Mouse (Mus musculus): ENCODE measurements around the gene Fxyd5.

Fxyd5 gene

GRCm38 (mm10) chr7:31040281-31041022, 1.8 kb downstream of the Fxyd5 start:
- no peak for DNase-seq (ENCODE audit: low spot score)

DNA sequence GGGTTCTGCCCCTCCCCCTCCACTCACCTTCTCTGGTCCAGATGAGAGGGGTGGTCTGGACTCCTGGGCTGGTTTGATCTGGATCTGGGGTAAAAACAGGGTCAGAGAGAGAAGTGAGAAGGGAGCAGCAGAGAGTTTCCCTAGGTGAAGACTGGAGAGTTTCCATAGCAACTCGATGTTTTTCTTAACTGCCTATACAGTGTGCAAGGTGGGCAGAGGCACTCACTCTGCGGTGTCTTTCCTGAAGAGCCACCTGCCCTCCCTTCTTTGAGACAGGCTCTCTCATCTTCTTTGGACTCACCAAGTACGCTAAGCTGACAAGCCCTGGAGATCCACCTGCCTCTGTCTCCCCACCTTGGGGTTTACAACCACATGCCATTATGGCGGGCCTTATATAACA, 3.3 kb downstream of the Fxyd5 start:
- DNase-seq (ENCODE audit: low spot score): no peak

- no peak for DNase-seq (ENCODE audit: low spot score)
Measured at GRCm38 (mm10) chr7:31037675-31038074, 4.6 kb downstream of the Fxyd5 start.

GRCm38 (mm10) chr7:31036917-31037316, 5.4 kb downstream of the Fxyd5 start:
- no peak for DNase-seq (ENCODE audit: low spot score)

DNA sequence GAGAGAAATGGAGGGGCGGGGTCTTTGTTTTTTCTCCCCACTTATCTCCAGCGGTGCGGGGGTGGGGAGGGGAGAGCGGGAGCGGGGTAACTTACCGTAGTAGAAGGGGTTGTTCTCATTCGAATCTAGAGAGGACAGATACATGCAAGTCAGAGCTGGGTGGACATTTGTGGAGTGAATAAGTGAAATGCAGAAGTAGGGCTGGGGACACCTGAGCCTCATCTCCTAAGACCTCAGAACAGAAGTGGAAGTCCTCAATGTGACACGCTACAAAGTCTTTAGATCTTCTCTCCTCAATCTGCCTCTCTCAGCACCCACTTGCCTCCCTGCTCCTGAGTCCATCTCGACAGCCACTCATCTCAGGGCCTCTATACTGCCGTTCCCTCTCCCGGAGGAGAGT, 7.0 kb downstream of the Fxyd5 start:
- DNase-seq (ENCODE audit: low spot score): no peak

- DNase-seq (ENCODE audit: low spot score): no peak
Measured at GRCm38 (mm10) chr7:31034789-31035188, 7.5 kb downstream of the Fxyd5 start.

DNA sequence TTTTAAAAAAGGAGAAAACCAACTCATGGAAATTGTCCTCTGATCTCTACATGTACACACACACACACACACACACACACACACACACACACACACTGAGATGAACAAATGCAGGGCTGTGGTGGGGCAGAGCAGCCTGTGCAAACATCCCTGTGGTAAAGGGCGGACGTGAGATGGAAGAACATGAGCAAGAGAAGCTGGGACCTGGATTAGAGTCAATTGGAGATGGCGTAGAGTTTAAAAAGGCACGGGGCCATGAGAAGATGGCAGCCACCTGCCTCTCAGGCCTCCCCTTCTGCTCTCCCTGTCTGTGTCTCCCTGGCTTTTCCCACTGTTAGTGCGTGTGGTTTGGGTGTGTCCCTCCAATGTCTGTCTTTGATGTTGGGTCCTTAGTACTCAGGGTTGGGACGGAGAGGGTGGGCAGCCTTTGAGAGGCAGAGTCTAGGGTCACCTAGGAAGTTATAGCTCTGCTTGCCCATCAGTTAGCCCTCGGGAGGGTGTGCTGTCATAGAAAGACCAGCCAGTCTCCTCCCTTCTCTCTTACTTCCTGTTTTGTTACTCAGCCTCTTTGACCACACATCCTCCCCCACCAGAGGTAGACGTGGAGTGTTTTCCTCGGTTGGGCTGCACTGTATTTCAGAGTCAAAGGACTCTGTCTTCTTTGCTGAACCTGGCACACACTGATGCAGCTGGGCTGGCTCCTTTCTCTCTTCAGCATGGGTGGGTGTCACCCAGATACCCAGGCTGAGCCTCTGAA, 8.7 kb downstream of the Fxyd5 start:
- no peak for DNase-seq (ENCODE audit: low spot score)

GRCm38 (mm10) chr7:31031731-31032130, 10.6 kb downstream of the Fxyd5 start:
- no peak for DNase-seq (ENCODE audit: low spot score)

DNA sequence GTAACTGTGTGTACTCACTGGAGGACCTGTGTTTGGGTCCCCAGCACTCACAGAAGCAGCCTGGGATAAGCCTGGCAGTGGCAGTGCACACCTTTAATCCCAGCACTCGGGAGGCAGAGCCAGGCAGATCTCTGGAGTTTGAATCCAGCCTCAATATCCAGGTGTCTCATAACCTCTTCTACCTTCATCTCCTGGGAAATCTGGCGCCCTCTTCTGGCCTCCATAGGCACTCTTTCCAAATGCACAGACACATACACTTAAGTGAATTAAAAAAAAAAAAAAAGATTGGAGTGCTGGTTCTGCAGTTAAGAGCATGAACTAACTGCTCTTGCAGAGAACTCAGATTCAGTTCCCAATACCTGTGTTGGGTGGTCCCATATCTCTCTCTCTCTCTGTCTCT, 11.6 kb downstream of the Fxyd5 start:
- DNase-seq (ENCODE audit: low spot score): no peak

GRCm38 (mm10) chr7:31028609-31029008, 13.7 kb downstream of the Fxyd5 start:
- DNase-seq (ENCODE audit: low spot score): no peak

DNA sequence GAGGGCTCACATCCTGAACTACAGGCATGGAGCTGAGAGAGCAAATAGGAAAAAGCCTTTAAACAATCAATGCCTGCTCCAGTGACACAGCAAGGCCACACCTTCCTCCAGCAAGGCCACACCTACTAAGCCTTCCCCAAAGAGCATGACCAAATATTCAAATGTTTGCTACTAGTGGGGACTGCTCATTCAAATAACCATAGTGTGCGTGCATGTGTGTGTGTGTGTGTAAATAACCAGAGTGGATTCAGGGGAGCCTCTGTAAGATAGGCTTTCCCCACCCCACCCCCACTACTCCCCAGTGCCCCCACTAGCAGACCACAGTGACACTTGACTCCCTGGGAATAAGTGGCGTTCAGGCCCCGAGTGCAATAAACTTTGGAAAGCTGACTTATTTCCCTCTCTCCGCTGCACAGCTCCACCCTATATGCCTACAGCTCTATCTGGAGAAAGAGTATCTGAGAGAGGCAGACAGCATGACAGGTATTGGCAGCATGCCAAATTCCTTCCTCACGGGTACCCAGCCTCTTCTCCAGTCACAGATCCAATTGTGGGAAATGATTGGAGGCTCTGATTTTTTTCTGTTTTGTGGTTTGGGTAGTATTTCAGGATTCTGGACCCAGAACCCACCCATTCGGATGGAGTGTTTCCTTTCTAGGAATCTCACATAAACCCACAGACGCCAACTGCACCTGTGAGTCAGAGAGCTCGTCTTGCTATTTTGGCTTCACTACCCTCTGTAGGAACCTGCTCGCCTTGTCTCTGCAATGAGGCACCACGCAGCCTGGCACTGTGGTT, 25.0 kb downstream of the Fxyd5 start:
- DNase-seq (ENCODE audit: low spot score): no peak

DNA sequence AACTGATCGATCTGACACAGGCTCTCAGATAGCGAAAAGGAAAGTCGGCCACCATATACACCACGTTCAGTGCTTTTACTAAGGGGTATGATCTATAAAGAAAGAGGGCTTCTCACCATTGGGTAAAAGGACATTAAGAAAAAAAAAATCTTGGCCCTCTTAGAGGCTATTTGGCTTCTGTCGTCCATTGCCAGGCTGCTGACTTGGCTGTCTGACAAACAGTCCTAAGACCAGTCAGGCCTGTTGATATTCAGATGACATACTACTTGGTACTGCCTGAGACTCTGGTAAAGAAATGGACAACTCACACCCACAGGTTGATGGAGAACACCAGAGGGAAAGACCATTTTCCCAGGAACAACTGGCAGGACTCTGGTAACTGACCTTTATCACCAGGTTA, 29.3 kb downstream of the Fxyd5 start:
- no peak for DNase-seq (ENCODE audit: low spot score)

- DNase-seq (ENCODE audit: low spot score): no peak
Measured at GRCm38 (mm10) chr7:31008889-31009288, 33.4 kb downstream of the Fxyd5 start.

DNA sequence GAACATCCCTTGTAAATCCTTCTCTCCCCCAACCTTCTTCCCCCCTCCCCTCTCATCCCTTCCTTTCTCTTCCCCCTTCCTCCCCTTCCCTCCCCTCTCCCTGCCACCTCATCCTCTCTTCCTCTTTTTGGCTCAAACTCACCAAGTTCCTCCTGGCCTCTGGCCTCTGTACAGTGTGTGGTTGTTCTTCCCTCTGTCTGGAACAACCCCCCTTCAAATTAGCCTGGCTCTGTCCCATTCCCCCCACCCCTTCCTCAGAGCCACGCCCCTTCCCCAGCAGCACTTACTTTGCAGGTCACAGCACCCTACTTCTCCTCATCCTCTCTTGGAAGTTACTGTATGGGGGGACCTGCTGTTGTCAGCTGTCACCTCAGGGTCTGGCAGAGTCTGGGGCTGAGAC, 34.1 kb downstream of the Fxyd5 start:
- DNase-seq (ENCODE audit: low spot score): no peak

DNA sequence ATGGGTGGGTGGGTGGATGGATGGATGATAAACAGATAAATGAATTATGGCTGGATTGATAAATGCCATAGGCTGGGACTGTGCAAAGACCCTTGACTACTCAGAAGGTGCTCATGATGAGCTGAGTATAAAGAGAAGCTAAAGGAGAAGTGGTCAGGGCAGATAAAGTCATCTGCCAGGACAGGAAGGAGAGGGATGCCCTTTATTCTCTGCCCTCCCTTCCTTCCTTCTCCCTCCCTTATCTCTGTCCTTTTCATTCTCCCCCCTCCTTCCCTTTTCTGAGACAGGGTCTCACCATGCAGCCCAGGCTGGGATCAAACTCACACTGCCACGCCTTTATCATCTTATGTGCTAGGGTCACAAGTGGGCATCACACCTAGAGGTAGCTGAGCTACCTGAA, 34.5 kb downstream of the Fxyd5 start:
- no peak for DNase-seq (ENCODE audit: low spot score)

- no peak for DNase-seq (ENCODE audit: low spot score)
Measured at GRCm38 (mm10) chr7:31002650-31003049, 39.6 kb downstream of the Fxyd5 start.

DNA sequence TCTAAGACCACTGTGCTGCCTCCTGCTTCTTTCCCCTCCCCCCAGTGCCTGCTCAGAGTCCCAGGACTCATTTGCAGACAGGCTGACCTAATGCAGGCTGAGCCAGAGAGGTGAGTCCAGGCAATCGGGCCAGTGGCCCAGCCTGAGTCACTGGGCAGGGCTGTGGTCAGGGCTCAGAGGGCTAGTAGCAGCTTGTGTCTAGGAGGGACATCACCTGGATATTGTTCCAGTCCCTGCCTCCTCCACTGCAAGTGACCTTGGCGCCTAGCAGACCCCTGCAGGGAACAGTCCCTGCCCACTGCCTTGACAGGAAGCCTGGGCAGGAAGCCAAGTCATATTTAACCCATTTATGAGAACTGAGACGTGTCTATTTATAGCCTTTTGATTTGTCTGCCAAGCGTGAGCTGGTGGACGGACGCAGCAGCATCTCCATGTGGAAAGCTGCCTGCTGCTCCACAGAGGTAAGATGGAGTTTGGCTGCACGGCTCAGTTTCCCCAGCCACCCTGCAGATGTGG, 41.7 kb downstream of the Fxyd5 start:
- peak; percentile 57 for DNase-seq (ENCODE audit: low spot score)

GRCm38 (mm10) chr7:30996491-30996890, 45.8 kb downstream of the Fxyd5 start:
- DNase-seq (ENCODE audit: low spot score): no peak

DNA sequence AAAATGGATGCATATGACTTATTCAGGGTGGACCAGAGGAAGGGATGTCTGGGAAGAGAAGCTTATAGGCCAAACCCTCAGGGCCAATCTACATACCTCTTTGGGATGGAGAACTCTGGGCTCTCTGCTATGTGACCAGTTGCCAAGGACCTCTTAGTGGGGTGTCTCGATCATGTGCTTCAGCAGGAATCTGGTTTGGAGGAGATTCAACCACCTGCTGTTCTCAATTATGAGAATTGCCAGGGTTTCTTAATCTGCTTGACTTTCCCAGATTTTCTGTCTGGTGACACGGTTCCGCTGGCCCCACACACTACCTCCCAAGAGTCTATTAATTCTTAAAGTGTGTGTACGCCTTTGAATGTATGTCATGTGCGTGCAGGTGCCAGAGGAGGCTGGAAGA, 48.3 kb downstream of the Fxyd5 start:
- DNase-seq (ENCODE audit: low spot score): no peak

GRCm38 (mm10) chr7:30992148-30992547, 50.1 kb downstream of the Fxyd5 start:
- DNase-seq (ENCODE audit: low spot score): no peak

DNA sequence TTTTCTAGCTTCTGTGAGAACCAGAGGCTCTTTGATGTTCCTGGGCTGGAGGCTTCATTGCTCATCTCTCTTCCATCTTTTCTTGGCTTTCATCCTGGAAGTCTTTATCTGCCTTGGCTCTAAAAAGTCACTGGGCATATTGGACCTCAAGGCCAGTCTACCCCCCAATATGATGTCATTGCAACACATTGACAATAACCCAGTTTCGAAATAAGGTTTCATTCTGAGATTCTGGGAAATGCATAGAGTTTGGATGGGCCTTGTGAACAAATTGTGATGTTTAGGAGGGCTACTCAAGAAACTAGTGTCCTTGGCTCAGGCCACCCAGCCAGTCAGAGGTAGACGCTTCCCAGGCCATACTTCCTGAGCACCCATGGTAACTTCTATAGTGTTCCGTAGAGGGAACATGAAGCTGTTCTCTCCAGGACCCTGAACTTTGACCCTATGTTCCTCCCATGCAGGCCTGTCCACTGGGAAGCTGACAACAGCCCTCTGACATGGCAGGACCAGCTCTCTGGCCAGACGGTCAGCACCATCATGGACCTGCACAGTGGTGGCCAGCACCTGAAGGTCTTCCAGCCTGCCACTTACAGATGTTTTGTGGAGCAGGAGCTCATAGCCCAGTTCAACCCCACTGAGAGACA, 53.6 kb downstream of the Fxyd5 start:
- DNase-seq (ENCODE audit: low spot score): peak; percentile 34

GRCm38 (mm10) chr7:30985357-30985756, 56.9 kb downstream of the Fxyd5 start:
- no peak for DNase-seq (ENCODE audit: low spot score)

Data from ovary, adult 18-20 months (tissue).